Mouse (Mus musculus) thymus, adult 2 months (tissue): ENCODE data around the gene Iqcg.
"Not testable (repeated sequence)": the region's sequence is repeated elsewhere in the genome, so short reads cannot be mapped to it uniquely, and the experiment has no call there.

Experiments
- CTCF ChIP-seq: fragments of 200-500 bp; IDR thresholded peaks from 2 replicates; pipeline ENCODE4 v1.5.1; 2012; ENCODE audit warnings: mild to moderate bottlenecking, control low read depth, low read length, moderate library complexity, borderline replicate concordance; ENCODE audit not compliant: control insufficient read depth, poor library complexity, insufficient read depth; ENCODE audit errors: extremely low read depth
- POLR2A ChIP-seq: fragments of 200-500 bp; IDR thresholded peaks from 2 replicates; pipeline ENCODE4 v1.6.1; 2012; ENCODE audit warnings: mild to moderate bottlenecking, low read length, control low read depth, moderate library complexity; ENCODE audit not compliant: control insufficient read depth, poor library complexity, insufficient read depth; ENCODE audit errors: extremely low read depth

GRCm38 (mm10) chr16:33054927-33055326, 1.1 kb downstream of the Iqcg start:
- TF ChIP-seq POLR2A, CTCF: not testable (repeated sequence)
